Mouse (Mus musculus) right cerebral cortex, postnatal 25 days (tissue): ENCODE measurements at regions not wholly inside any gene's neighbourhood (a gene's known extent, or its start where the extent isn't known, plus 50 kb on each side); places are given as distances from the start of the nearest gene placed in this dataset.

ENCODE experiments used
- DNase-seq: peaks from one replicate; pipeline ENCODE4 v3.0.0; 2022

- DNase-seq: no peak
These were observed 99.4 kb upstream of the Gpr12 start for GRCm38 (mm10) chr5:146684429-146684828.

DNA sequence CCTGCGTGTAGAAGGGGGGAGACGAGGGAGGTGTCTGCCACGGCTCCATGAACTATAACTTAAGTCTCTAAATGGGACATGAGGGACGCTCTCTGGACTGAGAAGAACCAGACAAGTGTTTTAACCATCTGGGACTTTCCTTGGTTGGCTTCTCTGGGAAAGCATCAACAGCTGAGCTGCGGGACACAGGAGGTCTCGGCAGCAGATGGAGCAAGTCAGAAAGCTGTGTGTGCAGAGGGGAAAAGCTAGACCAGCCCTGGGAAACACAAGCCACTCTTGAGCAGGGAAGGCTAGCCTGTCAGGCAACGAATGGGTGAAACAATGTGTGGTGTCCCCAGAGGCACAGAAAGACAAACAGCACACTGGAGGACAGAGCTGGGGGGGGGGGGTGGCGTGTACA lies 98.5 kb upstream of the Gpr12 start:
- no peak for DNase-seq

DNA sequence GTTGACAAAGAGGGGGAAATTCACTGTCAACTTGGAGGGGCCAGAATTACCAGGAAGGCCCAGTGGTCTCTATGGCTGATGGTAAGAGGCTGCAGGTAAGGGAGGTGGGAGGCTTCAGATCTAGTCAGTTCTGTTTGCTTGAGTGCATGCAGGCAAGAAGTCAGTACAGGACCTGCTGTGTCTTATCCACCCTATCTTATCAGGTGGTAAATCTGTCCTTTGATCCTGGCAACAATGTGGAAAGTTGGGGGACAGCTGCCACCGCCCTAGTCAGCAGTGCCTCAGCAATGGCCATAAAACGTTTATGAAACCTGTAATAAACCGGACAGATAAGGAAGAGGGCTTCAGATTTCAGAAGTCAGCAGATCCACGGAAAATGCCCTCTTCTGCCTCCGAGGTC lies 97.9 kb upstream of the Gpr12 start:
- no peak for DNase-seq

GRCm38 (mm10) chr5:146681512-146681911 lies 96.5 kb upstream of the Gpr12 start:
- DNase-seq: no peak

DNA sequence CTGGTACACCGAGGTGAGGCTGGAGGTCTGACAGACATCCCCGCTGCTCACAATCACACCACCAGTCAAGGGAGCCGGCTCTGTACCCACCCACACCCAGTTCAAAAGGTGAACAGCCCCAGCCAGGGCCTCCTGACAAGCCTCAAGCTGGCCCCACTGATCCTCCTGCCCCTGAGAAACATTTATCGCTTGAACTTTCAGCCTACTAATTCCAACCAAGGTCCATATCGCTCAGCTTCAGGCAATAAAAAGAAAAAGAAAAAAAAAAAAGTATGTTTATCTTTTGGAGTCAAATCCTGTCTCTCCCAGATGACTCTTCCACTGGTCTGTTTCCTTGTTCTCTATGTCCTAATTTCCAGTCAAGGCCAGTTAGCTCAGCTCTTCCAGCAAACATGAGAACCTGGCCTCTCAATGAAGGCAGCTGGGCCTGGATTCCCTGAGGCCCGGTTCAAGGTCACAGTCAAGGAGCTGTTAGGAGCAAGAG lies 94.2 kb upstream of the Gpr12 start:
- no peak for DNase-seq

DNA sequence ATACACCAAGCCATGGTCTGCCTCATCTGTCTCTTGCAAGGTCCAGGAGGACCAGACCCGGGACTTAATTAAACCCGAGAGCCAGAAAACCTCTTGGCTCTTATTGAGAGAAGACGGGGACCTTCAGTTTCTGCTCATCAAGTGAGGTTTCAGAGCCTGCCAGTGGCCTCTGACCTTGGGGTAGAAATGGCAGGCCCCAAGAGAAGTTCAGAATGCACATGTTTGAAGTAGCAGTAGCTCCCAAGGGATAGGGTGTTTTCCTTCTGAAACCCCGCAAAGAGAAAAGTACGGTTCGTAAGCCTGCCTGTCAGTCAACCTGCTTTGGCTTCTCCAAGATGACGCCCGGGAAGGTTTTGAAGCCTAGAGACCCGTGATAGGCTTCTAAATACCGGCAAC lies 93.7 kb upstream of the Gpr12 start:
- DNase-seq: no peak

- no peak for DNase-seq
These were observed 93.2 kb upstream of the Gpr12 start for GRCm38 (mm10) chr5:146678049-146678774.

DNA sequence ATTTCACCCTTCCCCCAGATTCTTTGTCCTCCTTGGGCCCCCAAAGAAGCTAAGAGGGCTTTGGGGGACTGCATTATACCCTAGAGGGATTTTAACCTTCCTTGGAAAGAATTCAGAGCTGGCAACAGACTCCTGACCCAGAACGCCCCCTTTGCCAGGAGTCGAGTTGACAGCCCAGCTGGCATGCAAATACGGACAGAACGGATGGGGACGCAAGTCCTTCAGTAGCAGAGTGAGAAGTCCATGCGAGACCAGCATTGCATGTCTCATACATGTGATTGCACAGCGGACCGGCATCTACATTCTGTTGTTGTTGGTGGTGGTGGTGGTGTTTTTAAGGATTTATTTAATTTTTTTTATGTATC lies 92.1 kb upstream of the Gpr12 start:
- no peak for DNase-seq

DNA sequence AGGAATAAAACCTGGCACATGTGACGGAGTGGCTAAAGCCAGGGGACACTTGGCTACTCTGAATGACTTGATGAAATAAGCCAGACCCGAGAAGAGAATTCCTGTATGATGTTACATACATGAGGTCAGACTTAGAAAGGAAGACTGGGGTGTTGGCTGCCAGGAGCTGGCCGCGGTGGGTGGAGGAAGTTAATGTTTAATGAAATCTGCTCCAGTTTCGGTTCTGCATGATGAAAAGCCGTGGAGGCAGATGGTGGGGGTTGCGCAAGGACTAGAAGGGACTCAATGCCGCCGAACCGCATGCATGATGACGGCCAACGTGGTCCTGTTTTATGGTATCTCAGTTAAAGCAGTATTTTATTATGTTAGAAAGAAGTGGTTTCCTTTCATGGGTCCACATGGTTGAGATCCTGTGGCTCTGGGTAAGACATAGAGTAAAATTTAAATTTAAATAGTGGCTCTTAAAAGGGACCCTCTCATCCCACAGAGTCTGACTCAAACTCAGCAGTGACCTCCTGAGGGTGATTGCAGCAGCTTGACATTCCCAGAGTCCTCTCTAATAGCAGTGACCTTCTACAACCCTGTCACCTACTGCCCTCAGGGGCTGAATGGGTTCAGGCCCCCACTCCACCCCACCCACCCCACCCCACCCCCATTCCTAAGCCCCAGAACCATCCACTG lies 91.6 kb upstream of the Gpr12 start:
- DNase-seq: no peak

DNA sequence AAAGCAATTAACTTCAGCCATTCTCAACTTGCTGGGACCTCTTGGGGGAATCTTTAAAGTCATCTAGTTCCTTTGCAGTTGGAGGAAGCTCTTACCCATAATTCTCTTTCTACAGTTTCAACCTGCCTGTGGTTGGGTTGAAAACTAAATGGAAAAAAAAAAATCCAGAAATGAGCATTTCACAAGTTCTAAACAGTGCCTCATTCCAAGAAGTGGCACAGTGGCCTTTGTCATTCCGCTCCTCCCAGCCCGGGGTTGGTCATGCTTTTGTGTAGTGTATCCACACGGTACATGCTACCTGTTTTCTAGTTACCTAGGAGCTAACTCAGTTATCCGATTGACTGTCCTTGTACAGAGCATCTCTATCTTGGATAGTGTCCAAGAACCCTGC lies 90.8 kb upstream of the Gpr12 start:
- DNase-seq: no peak

DNA sequence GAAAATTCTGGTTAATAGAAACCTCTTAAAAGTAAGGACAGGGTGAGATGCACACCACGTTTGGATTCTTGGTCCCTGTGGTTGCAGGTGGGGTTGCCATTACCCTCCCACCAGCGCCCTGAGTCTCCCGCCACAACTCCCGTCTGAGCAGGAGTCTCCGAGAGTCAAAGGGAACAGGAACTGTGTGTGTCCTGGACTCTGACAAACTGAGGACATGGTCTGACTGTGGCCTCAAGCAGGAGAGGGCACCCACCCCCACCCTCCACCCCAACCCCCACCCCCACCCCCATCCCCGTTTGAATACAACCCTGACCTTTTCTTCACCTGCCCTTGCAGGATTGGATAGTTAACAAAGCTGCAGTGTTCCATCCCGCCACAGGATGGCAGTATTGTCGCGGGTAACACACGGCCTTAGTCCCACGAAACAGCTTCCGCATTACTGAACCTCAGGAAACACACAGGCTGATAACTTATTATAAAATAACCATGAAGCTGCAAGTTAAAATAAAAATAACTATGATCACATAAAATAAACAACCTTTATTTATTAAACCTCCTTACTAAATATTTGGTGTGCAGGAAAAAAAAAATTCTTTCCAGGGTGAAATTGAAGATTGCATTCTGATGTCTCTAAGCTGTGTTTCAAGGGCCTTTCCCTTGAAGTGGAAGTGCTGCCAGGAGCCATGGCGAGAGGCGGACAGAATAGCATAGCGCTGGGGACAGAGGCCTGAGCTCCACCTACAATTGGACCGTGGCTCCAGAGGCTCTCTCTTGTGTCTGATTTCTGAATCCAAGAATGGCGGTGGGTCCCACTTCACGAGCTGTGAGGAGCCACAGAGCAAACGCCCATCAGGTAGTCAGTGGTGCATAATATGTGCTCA lies 90.2 kb upstream of the Gpr12 start:
- peak; percentile 52 for DNase-seq

- DNase-seq: no peak
These were observed 76.7 kb upstream of the Gpr12 start for GRCm38 (mm10) chr5:146661751-146662150.

GRCm38 (mm10) chr5:146657228-146657627 lies 72.2 kb upstream of the Gpr12 start:
- no peak for DNase-seq

DNA sequence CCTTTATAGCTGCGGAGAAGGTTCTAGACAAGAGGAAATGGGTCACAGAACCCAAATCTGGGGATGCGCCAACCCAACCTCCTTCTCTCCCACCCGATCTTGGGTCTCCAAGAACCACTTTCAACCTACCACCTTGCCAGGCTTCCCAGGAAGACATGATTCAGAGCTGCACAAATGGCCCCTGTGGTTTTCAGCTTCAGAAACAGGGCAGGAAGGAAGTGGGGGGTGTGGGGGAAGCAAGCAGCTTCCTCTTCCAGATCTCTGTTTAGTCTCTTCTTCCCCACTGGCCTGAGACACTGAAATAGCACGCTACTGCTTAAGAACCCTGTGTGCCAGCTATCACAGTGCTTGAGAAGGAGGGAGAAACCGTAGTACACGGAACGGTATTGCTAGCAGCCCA lies 70.4 kb upstream of the Gpr12 start:
- DNase-seq: no peak

GRCm38 (mm10) chr5:146653686-146654450 lies 68.8 kb upstream of the Gpr12 start:
- no peak for DNase-seq

GRCm38 (mm10) chr5:146652874-146653273 lies 67.8 kb upstream of the Gpr12 start:
- DNase-seq: no peak

DNA sequence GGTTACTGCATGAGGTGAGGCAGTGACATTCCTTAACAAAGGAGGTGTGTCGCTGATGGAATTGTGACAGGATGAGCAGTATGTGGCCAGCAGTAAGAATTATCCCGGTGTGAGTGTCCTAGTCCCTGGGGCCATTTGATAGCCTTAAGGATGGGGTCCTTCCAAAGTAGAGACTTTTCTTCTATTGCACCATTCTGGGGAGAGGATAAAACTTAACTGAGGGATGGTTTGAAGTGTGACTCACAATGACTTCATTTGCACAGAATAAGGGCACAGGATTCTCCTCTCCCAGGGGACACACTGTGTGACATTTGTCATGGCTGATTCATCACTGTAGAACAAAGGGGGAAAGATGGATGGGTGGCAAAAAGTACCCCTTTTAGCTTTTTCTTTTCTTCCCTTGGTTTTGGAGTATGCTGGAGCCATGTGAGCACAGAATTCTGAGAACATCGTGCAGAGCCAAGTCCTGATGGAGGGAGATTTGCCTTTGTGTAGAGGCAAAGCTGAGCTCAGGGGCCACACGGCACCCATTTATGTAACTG lies 63.6 kb upstream of the Gpr12 start:
- no peak for DNase-seq

GRCm38 (mm10) chr5:146647628-146648380 lies 62.8 kb upstream of the Gpr12 start:
- no peak for DNase-seq

DNA sequence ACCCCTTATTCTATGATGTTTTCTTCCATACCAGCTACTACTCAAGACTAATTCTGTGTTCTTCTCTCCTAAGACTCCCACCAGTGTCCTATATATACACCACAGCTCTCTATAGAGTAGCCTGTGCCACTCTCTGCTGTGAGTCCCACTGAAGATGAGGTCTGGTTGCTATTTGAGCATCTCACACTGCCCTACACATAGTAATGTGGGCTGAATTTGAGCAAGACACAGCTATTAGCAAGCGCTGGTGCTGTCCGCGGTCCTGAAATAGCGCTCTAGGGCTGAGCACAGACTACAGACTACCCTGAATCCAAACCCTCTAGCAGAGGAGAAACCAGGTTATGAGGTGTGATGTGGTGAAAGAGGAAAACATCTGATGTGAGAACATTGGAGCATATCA lies 59.5 kb upstream of the Gpr12 start:
- DNase-seq: peak; percentile 45

- peak; percentile 16 for DNase-seq
These were observed 56.9 kb upstream of the Gpr12 start for GRCm38 (mm10) chr5:146641931-146642330.

DNA sequence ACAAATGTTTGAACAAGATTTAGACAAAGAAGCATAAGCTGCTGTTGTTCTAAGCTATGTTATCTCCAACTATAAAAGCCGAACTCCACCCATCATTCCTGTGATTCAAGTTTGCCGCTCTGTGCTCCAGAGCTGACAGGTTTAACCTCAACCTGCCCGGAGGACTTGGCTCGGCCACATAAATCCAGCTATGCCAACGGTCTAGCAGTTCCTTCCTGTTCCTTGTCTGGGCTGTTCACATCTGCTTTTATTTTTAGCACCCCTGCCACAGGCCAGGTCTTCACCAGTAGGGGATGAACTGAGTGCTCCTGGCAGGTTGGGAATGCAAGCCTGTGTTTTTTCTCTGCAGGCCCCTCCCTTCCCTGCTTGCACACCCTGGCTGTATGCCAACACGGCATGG lies 51.8 kb upstream of the Gpr12 start:
- DNase-seq: no peak
